Mouse (Mus musculus) left cerebral cortex, postnatal 25 days (tissue): ENCODE measurements at regions not wholly inside any gene's neighbourhood (a gene's known extent, or its start where the extent isn't known, plus 50 kb on each side); places are given as distances from the start of the nearest gene placed in this dataset.
A peak's percentile ranks its signal among the peaks of the same experiment; 100 is the strongest.

Experiments used
- DNase-seq, 2 experiments: peaks; one replicate each; pipeline ENCODE4 v3.0.0; 2022; ENCODE audit warnings: low spot score in 2 of 2, mixed read lengths in 1 of 2
- intact Hi-C: fragments of 180-260 bp; cut with DNase I; formaldehyde crosslinking; loops from one replicate; pipeline ENCODE4 v1.15.1; 2025

- no peak for DNase-seq
- intact Hi-C loops, result loop anchor here (5.0 kb wide), 1 partner anchor 151 kb away; no protein-coding TSS in a partner anchor
These were observed 98.7 kb upstream of the Arntl start for GRCm38 (mm10) chr7:113108442-113109000.

- intact Hi-C loops, result loop anchor here (5.0 kb wide), 1 partner anchor 152 kb away; no protein-coding TSS in a partner anchor
- no peak for DNase-seq
These were observed 97.8 kb upstream of the Arntl start for GRCm38 (mm10) chr7:113109481-113109880.

GRCm38 (mm10) chr7:113110867-113111508 lies 96.3 kb upstream of the Arntl start:
- DNase-seq, result no peak
- intact Hi-C loops, result loop anchor here (10.0 kb wide), 1 partner anchor 456 kb away; no protein-coding TSS in a partner anchor

- intact Hi-C loops, result loop anchor here (10.0 kb wide), 1 partner anchor 459 kb away; no protein-coding TSS in a partner anchor
- no peak for DNase-seq
These were observed 93.9 kb upstream of the Arntl start for GRCm38 (mm10) chr7:113113266-113113893.

- intact Hi-C loops, result loop anchor here (10.0 kb wide), 1 partner anchor 463 kb away; no protein-coding TSS in a partner anchor
- no peak for DNase-seq
These were observed 89.7 kb upstream of the Arntl start for GRCm38 (mm10) chr7:113117599-113117998.

GRCm38 (mm10) chr7:113121911-113122319 lies 85.3 kb upstream of the Arntl start:
- DNase-seq, result peak in 1 of 2 experiments; percentile 55
- intact Hi-C loops, result no loop called here

GRCm38 (mm10) chr7:113126010-113126409 lies 81.3 kb upstream of the Arntl start:
- intact Hi-C loops, result no loop called here
- no peak for DNase-seq

- DNase-seq, result no peak
- intact Hi-C loops, result no loop called here
These were observed 76.7 kb upstream of the Arntl start for GRCm38 (mm10) chr7:113130552-113130951.

GRCm38 (mm10) chr7:113131945-113132538 lies 75.2 kb upstream of the Arntl start:
- peak; percentile 85 to 94 for DNase-seq
- intact Hi-C loops, result loop anchor here (1.0 to 2.0 kb wide), 2 partner anchors 212 to 755 kb away; no protein-coding TSS in a partner anchor

- DNase-seq, result no peak
- intact Hi-C loops, result loop anchor here (2.0 kb wide), 1 partner anchor 757 kb away; no protein-coding TSS in a partner anchor
These were observed 73.4 kb upstream of the Arntl start for GRCm38 (mm10) chr7:113133891-113134290.

- DNase-seq, result peak; percentile 57 to 89
- intact Hi-C loops, result no loop called here
These were observed 67.2 kb upstream of the Arntl start for GRCm38 (mm10) chr7:113140011-113140438.

- peak in 1 of 2 experiments; percentile 51 for DNase-seq
- intact Hi-C loops, result loop anchor here (2.0 kb wide), 3 partner anchors 25 to 169 kb away; partner anchors contain the start of gene Arntl
These were observed 65.2 kb upstream of the Arntl start for GRCm38 (mm10) chr7:113141846-113142683.

- intact Hi-C loops, result loop anchor here (1.0 to 2.0 kb wide), 5 partner anchors 23 to 167 kb away; partner anchors contain the start of gene Arntl
- DNase-seq, result peak; percentile 86 to 94
These were observed 63.7 kb upstream of the Arntl start for GRCm38 (mm10) chr7:113143552-113143951.

GRCm38 (mm10) chr7:113145046-113145445 lies 62.2 kb upstream of the Arntl start:
- no peak for DNase-seq
- intact Hi-C loops, result no loop called here

- no peak for DNase-seq
- intact Hi-C loops, result no loop called here
These were observed 61.2 kb upstream of the Arntl start for GRCm38 (mm10) chr7:113146108-113146507.

GRCm38 (mm10) chr7:113146526-113146925 lies 60.7 kb upstream of the Arntl start:
- no peak for DNase-seq
- intact Hi-C loops, result no loop called here

GRCm38 (mm10) chr7:113147391-113148332 lies 59.6 kb upstream of the Arntl start:
- intact Hi-C loops, result no loop called here
- no peak for DNase-seq

GRCm38 (mm10) chr7:113148700-113149099 lies 58.6 kb upstream of the Arntl start:
- intact Hi-C loops, result no loop called here
- DNase-seq, result peak in 1 of 2 experiments; percentile 58
